Comparison of ENCODE assay signal across 24 mouse cellular contexts in genomic region chrX:56615236-56615635, GRCm38 (mm10).
"Had no signal": no experiment of that assay in that cellular context is flagged by ENCODE, and none has a peak within 500 bp of the region (broad histone marks: within the 10 kb centered on the region; RNA-seq: fewer than 3 reads in every experiment).

No protein-coding gene starts in this region.

- H3K4me2 ChIP-seq: heart, embryonic 12.5 days; hindbrain, embryonic 13.5 days; hindbrain, embryonic 15.5 days; kidney, embryonic 15.5 days; limb, embryonic 13.5 days; limb, embryonic 15.5 days had no signal

- H3K4me1 ChIP-seq: heart, embryonic 10.5 days had no signal

- H3K27ac ChIP-seq: heart, embryonic 10.5 days; hindbrain, embryonic 13.5 days; hindbrain, embryonic 15.5 days; hindbrain, postnatal 0 days; kidney, embryonic 15.5 days; kidney, postnatal 0 days; limb, embryonic 13.5 days; limb, embryonic 15.5 days had no signal

- H3K27me3 ChIP-seq: heart, embryonic 12.5 days; hindbrain, embryonic 13.5 days; hindbrain, embryonic 15.5 days; kidney, embryonic 15.5 days; limb, embryonic 13.5 days; limb, embryonic 15.5 days had no signal

- ATAC-seq: forebrain, embryonic 16.5 days; hindbrain, postnatal 0 days; intestine, embryonic 16.5 days had no signal

- H3K9ac ChIP-seq: heart, embryonic 12.5 days; hindbrain, embryonic 13.5 days; hindbrain, embryonic 15.5 days; kidney, embryonic 15.5 days; limb, embryonic 13.5 days; limb, embryonic 15.5 days had no signal

- H3K36me3 ChIP-seq: heart, embryonic 10.5 days; heart, embryonic 12.5 days; hindbrain, embryonic 13.5 days; hindbrain, embryonic 15.5 days; kidney, embryonic 15.5 days; limb, embryonic 13.5 days; limb, embryonic 15.5 days had no signal

- H3K9me3 ChIP-seq: heart, embryonic 10.5 days; heart, embryonic 12.5 days; hindbrain, embryonic 13.5 days; hindbrain, embryonic 15.5 days; kidney, embryonic 15.5 days; limb, embryonic 13.5 days; limb, embryonic 15.5 days had no signal

- H3K4me3 ChIP-seq: heart, embryonic 10.5 days; heart, embryonic 12.5 days; hindbrain, embryonic 13.5 days; hindbrain, embryonic 15.5 days; kidney, embryonic 15.5 days; limb, embryonic 13.5 days; limb, embryonic 15.5 days had no signal

- DNase-seq: gastrocnemius, postnatal 14 days; gastrocnemius, postnatal 36 days; heart, adult 18-20 months; heart, postnatal 10 days; heart, postnatal 36 days; kidney, adult 11 months; kidney, adult 2 months; kidney, adult 9 months; kidney, postnatal 14 days; kidney, postnatal 36 days; layer of hippocampus, adult 9-11 months; layer of hippocampus, postnatal 36 days; left cerebral cortex, postnatal 4 days had no signal
